Mouse (Mus musculus): Measurements from ENCODE around the gene Adgrl1. TPM values are rescaled to one million over a fixed set of nuclear protein-coding genes. Genes with fewer than 3 reads are reported as not detected.
A peak's percentile ranks its signal among the peaks of the same experiment; 100 is the strongest.

Gene Adgrl1
- polyA plus RNA-seq (2015; fragmentation: Nextera tagmentation; extraction: Ambion mirVana), result 56.8 and 62.0 TPM in 2 replicates

DNA sequence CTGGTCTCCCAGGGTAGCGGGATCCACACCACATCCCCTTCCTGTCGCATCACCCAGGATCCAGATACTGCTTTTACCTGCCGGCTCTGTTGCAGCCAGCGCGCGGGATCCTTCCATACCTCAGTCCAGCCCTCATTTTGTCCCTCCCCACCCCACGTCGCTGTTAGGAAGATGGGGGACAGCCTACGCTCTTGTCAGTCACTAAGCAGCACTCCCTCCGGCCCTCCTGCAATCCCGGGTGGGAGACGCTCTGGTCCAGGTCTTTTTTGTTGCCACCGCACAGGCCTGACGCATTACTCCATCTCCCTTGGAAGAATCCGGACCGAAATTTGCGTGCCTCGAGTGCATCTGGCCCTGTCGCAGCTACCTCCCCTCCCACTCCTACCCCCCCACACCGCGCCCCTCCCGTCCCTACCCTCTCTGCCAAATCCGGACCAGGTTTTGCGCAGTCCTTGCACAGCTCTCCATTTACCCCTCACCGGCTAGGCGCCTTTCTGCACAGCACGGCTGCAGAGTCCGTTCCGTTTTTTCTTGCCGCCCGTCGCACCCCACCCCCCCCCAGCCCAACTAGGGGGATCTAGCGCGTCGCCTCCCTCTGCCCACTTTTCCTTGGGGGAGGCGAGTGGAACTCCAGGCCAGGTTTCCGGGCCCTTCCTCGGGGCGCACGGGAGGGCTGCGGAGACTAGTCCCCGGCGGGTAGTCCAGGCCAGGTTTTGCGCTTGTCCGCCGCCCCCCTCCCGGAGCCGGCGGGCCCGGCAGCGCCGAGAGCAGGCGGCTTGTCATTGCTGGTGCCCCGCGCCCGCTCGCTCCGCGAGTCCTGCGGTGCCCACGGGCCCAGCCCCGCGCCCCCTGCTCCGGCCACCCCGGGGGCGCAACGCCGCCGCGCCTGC lies at the start of gene Adgrl1:
TSS of gene Adgrl1 (plus strand) at position 743 of the 890 bp plus-strand sequence.
- WGBS, result under 1% methylated on average over 47 of the region's 70 CpGs
- peak; percentile 94 for ATAC-seq (ENCODE audit: low FRiP score, low read depth)

DNA sequence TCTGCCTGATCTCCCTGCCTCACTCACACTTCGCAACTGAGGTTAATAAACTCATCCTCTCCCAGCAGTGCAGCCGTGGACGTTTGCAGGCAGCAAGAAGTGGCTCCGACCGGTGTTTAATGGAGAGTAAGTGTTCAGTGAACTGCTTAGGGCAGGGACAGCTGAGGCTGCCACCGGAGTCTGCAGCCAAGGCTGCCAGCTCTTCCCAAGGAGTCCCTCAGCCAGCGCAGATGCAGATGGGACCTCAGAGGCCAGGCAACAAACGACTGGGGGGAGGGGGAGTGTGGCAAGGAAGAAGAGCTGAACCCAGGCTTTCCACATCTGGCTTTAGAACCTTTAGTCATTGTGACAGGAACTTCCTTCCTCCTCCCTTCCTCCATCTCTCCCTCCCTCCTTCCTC lies 47.6 kb upstream of the Adgrl1 start:
- Histone ChIP-seq H3K4me1 (replicated peaks) (0 out of 2 replicates have a peak, but pooled peaks cover 6% of the 10 kb centered on the region), H3K27ac (replicated peaks) (no peak overlapping the region), H3K9me3 (no peaks in the 10 kb centered on the region), H3K27me3 (no peaks in the 10 kb centered on the region), H3K4me3 (no peak overlapping the region), H3K36me3 (no peaks in the 10 kb centered on the region), H3K4me2 (no peak overlapping the region), H3K9ac (no peak overlapping the region)
- no peak for ATAC-seq (ENCODE audit: low FRiP score, low read depth)
- 9% methylated on average over 8 of the region's 8 CpGs for WGBS

More for the DNA sequence above, at the start of gene Adgrl1:
- peak within 1 kb of the TSS; percentile 100 for H3K27ac ChIP-seq (replicated peaks)
- H3K4me1 ChIP-seq (replicated peaks), result peaks cover 48% of the 10 kb centered on the region
- no peaks in the 10 kb centered on the region for H3K9me3 ChIP-seq
- H3K27me3 ChIP-seq, result peaks cover 2% of the 10 kb centered on the region
- H3K4me3 ChIP-seq, result peak within 1 kb of the TSS; percentile 97
- H3K9ac ChIP-seq, result peak within 1 kb of the TSS; percentile 98
- peak within 1 kb of the TSS; percentile 80 for H3K4me2 ChIP-seq
- H3K36me3 ChIP-seq, result no peaks in the 10 kb centered on the region

DNA sequence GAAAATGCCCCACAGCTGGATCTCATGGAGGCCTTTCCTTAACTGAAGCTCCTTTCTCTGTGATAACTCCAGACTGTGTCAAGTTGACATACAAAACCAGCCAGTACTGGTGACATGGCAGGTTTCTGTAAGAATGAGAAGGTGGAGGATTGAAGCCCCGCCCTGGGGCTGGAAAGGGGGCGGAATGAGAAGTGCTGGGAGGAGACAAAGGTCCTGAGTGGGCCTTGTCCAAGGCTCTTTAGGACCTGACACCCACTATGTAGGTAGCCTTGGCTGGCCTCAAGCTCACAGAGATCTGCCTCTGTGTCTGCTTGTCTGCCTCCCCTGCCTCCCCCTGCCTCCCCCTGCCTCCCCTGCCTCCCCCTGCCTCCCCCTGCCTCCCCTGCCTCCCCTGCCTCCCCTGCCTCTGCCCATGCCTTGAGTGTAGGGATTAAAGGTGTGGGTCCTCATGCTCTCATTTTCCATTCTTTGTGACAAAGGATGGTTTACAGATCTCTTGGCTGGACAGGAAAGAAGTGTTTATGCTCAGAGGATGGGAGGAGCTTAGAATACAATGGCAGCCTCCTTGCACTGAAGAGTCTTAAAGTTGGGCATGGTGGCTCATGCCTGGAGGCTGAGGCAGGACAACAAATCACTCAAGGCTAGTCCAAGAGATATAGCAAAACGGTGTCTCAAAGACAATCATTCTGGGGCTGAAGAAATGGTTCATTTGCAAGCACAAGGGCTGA lies 46.4 kb upstream of the Adgrl1 start:
- Histone ChIP-seq H3K4me1 (replicated peaks) (0 out of 2 replicates have a peak, but pooled peaks cover 6% of the 10 kb centered on the region), H3K9me3 (no peaks in the 10 kb centered on the region), H3K4me3 (no peak overlapping the region), H3K27me3 (no peaks in the 10 kb centered on the region), H3K27ac (replicated peaks) (no peak overlapping the region), H3K9ac (no peak overlapping the region), H3K36me3 (no peaks in the 10 kb centered on the region), H3K4me2 (no peak overlapping the region)
- WGBS, result 85% methylated on average over 3 of the region's 3 CpGs
- ATAC-seq (ENCODE audit: low FRiP score, low read depth), result no peak

DNA sequence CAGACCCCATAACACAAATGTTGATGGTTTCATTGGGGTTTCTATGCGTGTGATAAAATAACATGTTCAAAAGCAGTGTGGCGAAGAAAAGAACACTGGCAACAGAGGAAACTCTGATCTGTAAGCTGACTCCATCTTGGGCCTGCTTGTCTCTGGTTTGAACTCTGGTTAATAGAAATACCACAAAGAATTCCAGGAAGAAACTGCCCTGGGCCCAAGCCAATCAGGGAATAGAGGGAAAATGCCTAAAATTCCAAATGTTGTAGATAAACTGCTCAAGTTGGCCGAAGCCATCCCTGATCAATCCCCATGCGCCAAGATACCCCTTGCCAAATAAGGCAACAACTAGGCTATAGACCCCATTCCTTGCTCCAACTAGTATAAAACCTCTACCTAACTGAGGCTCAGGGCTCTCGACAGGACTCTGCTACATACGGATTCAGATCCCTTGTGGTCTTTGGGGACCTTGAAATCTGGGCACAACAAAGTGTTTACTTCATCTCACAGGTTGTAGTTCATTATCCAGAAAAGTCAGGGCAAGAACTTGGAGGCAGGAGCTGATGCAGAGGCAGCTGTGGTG lies 43.3 kb upstream of the Adgrl1 start:
- 94% methylated on average over 6 of the region's 6 CpGs for WGBS
- no peaks in the 10 kb centered on the region for H3K9me3 ChIP-seq
- no peak overlapping the region for H3K4me3 ChIP-seq
- no peak overlapping the region for H3K27ac ChIP-seq (replicated peaks)
- no peak overlapping the region for H3K4me2 ChIP-seq
- no peaks in the 10 kb centered on the region for H3K36me3 ChIP-seq
- H3K4me1 ChIP-seq (replicated peaks), result 0 out of 2 replicates have a peak, but pooled peaks cover 6% of the 10 kb centered on the region
- no peak overlapping the region for H3K9ac ChIP-seq
- ATAC-seq (ENCODE audit: low FRiP score, low read depth), result no peak
- no peaks in the 10 kb centered on the region for H3K27me3 ChIP-seq

DNA sequence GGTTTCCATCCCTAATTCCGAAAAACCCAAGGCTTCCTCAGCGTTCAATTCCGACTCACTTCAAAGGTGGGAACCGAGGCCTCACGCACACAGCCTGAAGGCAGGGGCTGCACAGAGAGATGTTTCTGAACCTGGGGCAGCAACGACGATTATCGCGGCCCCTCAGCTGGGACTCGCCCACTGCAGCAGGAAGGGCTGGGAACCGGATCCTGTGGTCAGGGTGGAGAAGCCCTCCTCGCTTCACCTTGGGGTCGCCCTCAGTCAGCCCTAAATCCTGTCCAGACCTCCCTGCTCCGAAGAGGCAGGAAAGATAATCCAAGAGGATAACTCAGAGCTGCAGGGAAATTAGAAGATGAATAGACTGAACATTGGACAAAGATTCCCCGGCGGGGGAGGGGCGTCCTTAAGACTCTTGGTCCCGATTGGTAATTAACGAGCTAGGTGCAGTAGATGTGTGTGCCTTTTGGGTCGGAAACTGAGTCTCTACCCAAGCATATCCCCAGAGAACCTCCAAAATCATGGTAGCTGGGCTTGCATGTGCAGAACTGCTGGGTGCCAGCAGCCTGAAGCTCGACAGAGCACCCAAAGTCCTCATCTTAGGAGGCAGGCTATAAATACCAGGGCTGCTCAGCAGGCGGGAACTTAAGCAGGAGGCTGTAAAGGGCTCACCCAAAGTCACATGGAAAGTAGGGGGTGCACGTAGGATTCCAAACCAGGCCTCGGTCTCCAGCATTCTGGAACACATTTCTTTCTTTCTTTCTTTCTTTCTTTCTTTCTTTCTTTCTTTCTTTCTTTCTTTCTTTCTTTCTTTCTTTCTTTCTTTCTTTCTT lies 37.3 kb upstream of the Adgrl1 start:
- 0 out of 2 replicates have a peak, but pooled peaks cover 2% of the 10 kb centered on the region for H3K27me3 ChIP-seq
- 8% methylated on average over 24 of the region's 24 CpGs for WGBS
- H3K4me2 ChIP-seq, result peak overlapping the region; percentile 44
- H3K27ac ChIP-seq (replicated peaks), result no peak overlapping the region
- H3K4me3 ChIP-seq, result peak overlapping the region; percentile 4
- H3K4me1 ChIP-seq (replicated peaks), result peaks cover 9% of the 10 kb centered on the region
- no peaks in the 10 kb centered on the region for H3K9me3 ChIP-seq
- no peaks in the 10 kb centered on the region for H3K36me3 ChIP-seq
- H3K9ac ChIP-seq, result no peak overlapping the region; the same call in 1 of the 2 replicates
- no peak for ATAC-seq (ENCODE audit: low FRiP score, low read depth)

DNA sequence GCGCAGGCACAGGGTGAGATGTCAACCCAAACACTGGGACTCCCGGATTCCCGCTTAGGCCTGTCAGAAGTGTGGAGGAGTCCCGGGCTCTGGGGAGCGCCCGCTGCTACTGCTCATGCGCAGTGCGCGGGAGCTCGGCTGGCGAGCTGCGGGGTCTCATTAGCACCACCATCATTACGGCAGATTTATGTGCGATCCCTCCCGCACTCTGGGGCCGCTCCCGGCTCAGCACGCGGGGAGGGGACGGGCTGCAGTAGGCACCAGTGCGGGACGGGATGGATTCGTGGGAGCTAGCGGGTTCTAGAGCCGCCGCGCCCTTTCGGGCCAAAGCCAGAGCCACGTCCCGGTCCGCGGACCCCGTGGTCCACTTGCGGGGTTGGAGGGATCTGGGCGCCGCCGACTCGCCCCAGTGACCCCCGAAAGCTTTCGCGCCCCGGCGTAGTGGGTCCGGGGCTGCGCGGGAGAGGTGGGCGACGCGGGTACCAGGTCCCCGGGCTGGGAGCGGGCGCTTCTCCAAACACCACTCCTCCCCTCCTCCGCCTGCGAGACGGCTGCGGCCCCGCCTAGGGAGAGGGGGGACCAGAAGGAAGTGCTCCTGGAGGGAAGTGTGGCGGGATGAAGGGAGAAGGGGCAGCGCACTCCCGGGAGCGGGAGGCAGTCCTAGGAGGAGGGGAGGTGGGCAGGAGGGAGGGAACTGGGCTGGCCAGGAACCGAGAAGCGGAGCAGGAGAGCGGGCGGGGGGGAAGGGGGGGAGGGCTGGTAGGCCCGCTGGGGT lies 24.8 kb upstream of the Adgrl1 start:
- peak overlapping the region; percentile 98 for H3K4me2 ChIP-seq
- H3K4me1 ChIP-seq (replicated peaks), result peaks cover 30% of the 10 kb centered on the region
- H3K36me3 ChIP-seq, result no peaks in the 10 kb centered on the region
- peak; percentile 89 for ATAC-seq (ENCODE audit: low FRiP score, low read depth)
- H3K27me3 ChIP-seq, result no peaks in the 10 kb centered on the region
- H3K4me3 ChIP-seq, result peak overlapping the region; percentile 86
- peak overlapping the region; percentile 91 for H3K9ac ChIP-seq
- 1% methylated on average over 56 of the region's 66 CpGs for WGBS
- H3K9me3 ChIP-seq, result no peaks in the 10 kb centered on the region
- H3K27ac ChIP-seq (replicated peaks), result peak overlapping the region; percentile 92

DNA sequence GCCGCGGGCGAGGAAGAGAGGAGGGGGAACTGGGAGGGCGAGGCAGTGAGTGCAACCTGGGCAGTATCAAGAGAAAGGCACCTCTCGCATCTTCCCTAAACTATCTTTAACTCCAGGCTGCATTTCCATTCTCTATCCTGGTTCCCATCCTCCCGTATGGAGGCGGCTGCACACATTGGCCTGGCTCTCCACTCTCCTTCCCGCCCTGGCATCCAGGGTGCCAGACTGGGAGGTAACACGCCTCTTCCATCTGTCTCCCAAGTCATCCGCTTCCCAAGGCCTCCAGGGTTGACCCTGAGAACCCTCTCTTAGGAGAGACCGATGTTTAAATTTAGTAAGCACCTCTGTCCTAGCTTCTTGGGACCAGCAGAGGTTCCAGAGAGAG lies 24.3 kb upstream of the Adgrl1 start:
- H3K9ac ChIP-seq, result peak overlapping the region; percentile 91
- H3K27ac ChIP-seq (replicated peaks), result peak overlapping the region; percentile 92
- peaks cover 30% of the 10 kb centered on the region for H3K4me1 ChIP-seq (replicated peaks)
- ATAC-seq (ENCODE audit: low FRiP score, low read depth), result peak; percentile 60
- no peaks in the 10 kb centered on the region for H3K36me3 ChIP-seq
- peak overlapping the region; percentile 86 for H3K4me3 ChIP-seq
- WGBS, result 0% methylated on average over 8 of the region's 11 CpGs
- H3K27me3 ChIP-seq, result no peaks in the 10 kb centered on the region
- H3K9me3 ChIP-seq, result no peaks in the 10 kb centered on the region
- H3K4me2 ChIP-seq, result peak overlapping the region; percentile 98

DNA sequence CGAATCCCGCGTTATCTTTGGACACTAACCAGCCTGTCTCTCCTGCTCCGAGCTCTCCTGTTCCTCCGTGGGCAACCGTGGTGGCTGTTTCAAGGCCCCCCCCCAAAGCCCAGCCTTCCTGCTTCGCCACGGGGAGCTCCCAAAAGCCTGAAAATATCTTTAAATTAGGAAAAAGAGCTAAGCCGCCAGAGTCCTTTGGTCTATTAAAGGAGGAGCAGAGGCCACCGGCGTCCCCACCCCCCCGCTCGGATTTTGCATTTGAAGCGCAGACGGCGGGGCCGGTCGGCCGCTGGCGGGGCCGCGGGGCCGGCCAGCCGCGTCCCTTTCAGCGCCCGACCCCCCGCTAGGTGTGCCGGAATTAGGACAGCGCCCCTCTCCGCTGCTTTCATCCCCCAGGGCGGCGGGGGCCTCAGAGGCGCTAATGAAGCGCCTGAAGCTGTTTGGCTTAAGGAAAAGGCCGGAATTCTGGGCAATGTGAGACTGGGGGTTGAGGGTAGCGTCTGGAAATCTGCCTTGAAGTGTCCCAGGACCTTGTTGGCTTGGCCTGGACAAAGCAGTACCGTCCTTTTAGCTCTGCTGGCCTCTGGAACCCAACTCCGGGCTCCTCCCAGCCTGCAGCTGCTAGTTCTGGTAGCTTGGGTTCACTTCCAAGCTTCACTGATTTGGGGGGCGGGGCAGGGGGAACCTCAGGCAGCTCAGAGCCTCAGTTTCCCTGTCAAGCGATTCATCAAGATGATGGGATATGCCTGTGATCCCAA lies 23.6 kb upstream of the Adgrl1 start:
- Histone ChIP-seq H3K9ac (peak overlapping the region; percentile 91), H3K4me3 (peak overlapping the region; percentile 86), H3K27ac (replicated peaks) (peak overlapping the region; percentile 92), H3K4me2 (peak overlapping the region; percentile 98), H3K9me3 (no peaks in the 10 kb centered on the region), H3K36me3 (no peaks in the 10 kb centered on the region), H3K4me1 (replicated peaks) (peaks cover 30% of the 10 kb centered on the region), H3K27me3 (no peaks in the 10 kb centered on the region)
- ATAC-seq (ENCODE audit: low FRiP score, low read depth), result 0 out of 2 replicates have a peak, but pooled peaks have one; percentile 12
- 1% methylated on average over 41 of the region's 41 CpGs for WGBS

DNA sequence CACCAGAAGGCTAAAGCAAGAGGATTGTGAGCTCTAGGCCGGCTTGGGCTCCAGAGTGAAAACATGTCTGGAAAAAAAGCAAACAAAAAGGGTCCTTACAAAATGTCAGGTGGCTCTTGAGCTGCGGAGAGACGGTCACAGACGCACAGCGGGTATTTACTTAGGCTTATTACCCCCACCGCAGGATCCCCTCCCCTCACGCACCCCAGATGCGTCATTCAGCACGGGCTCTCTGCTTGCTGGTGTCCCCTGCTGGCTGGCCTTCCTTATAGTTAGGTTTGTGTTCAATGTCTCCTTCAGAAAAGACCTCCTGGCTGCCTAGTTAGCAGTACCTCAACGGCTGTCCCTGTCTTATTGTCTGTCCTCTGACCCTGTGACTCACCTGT lies 23.1 kb upstream of the Adgrl1 start:
- Histone ChIP-seq H3K36me3 (no peaks in the 10 kb centered on the region), H3K4me2 (peak overlapping the region; percentile 98), H3K9me3 (no peaks in the 10 kb centered on the region), H3K4me3 (peak overlapping the region; percentile 86; the same call in 1 of the 2 replicates), H3K27ac (replicated peaks) (no peak overlapping the region), H3K9ac (0 out of 2 replicates have a peak overlapping the region, but pooled peaks have one; percentile 91), H3K4me1 (replicated peaks) (peaks cover 30% of the 10 kb centered on the region), H3K27me3 (no peaks in the 10 kb centered on the region)
- 1% methylated on average over 10 of the region's 10 CpGs for WGBS
- no peak for ATAC-seq (ENCODE audit: low FRiP score, low read depth)

DNA sequence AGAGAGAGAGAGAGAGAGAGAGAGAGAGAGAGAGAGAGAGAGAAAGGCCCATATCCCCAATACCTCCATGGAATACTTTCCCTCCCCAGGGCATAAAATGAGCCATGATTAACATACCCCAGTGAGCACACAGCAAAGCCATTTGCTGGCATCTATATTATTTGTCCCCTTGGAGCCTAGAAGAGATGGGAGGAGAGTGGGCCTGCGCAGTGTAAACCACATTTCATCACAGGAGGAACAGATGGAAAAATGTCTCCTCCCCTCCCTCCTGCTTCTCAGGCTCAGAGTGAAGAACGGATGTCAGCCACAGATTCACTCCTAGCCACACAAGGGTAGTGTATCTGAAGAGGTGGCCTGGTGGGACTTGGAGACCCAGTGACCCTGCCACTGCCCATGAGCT lies 11.5 kb upstream of the Adgrl1 start:
- no peaks in the 10 kb centered on the region for H3K9me3 ChIP-seq

More for the DNA sequence above, 11.5 kb upstream of the Adgrl1 start:
- Histone ChIP-seq H3K36me3 (no peaks in the 10 kb centered on the region), H3K4me2 (no peak overlapping the region), H3K4me1 (replicated peaks) (no peaks in the 10 kb centered on the region), H3K4me3 (no peak overlapping the region), H3K9ac (no peak overlapping the region), H3K27me3 (no peaks in the 10 kb centered on the region), H3K27ac (replicated peaks) (no peak overlapping the region)
- 51% methylated on average over 2 of the region's 2 CpGs for WGBS
- ATAC-seq (ENCODE audit: low FRiP score, low read depth), result peak; percentile 47; the same call in 1 of the 2 replicates
